Mouse (Mus musculus) pancreas, adult 10 weeks (tissue): Measurements from ENCODE around the gene Maneal. TPM values are rescaled to one million over a fixed set of nuclear protein-coding genes. Genes with fewer than 3 reads are reported as not detected.

Source experiments
- polyA plus RNA-seq: library from polyadenylated mRNA; stranded (reverse); fragments of 350-450 nt; fragmentation: Illumina TruSeq; extraction: RNeasy Lipid Tissue Mini Kit (QIAGEN cat#74804); gene quantifications from one replicate; pipeline ENCODE4 v1.2.3, GENCODE M21; 2015; ENCODE audit warnings: low read depth, low replicate concordance; ENCODE audit not compliant: insufficient read depth

Maneal gene
- polyA plus RNA-seq, result 0.30 TPM

GRCm38 (mm10) chr4:124861283-124862188 lies at the start of gene Maneal:
Maneal (minus strand) TSS chr4:124862171.

DNA sequence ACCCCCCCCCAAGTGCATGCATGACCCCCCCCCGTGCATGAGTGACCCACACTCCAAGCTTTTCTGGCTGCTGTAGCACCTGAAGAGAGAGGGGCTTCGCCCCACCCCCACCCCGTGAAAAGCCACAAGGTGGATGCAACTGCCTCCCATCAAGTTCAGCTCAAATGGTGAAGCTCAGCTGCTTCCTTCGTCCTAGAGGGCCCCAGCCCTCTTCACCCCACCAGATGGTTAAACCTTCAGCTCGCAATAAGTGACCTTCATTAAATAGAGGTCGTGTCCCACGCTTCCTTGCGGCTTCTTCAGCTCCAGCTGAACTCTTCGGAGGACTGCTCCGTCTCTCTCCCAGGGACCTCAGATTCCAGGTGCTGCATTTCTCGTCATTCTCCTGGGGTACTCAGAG lies 18.6 kb upstream of the Maneal start, which contains the start of gene Epha10:
Gene Epha10, plus strand, starts transcription at position 301 of the 400 bp plus-strand sequence.

GRCm38 (mm10) chr4:124850933-124851658 lies 10.9 kb downstream of the Maneal start, which contains the start of gene 1110065P20Rik:
1110065P20Rik (minus strand) TSS chr4:124851196.

GRCm38 (mm10) chr4:124850261-124850913 lies 11.6 kb downstream of the Maneal start, which contains the start of gene Yrdc:
Yrdc (plus strand) TSS chr4:124850679.

Other genes with a start within 250 kb of the Maneal start
- not detected for gene Pou3f1, start 205.4 kb downstream of the Maneal start, polyA plus RNA-seq
- gene Utp11, start 168.6 kb downstream of the Maneal start, polyA plus RNA-seq, result 6.6 TPM
- gene Fhl3, start 161.5 kb downstream of the Maneal start, polyA plus RNA-seq, result 0.83 TPM
- 7.7 TPM for gene Sf3a3, start 147.4 kb downstream of the Maneal start, polyA plus RNA-seq
- gene Inpp5b, start 120.3 kb downstream of the Maneal start, polyA plus RNA-seq, result 16.0 TPM
- 3.5 TPM for gene Mtf1, start 60.1 kb downstream of the Maneal start, polyA plus RNA-seq
- 19.0 TPM for gene Yrdc, start 11.5 kb downstream of the Maneal start, polyA plus RNA-seq
- 17.3 TPM for gene 1110065P20Rik, start 11.0 kb downstream of the Maneal start, polyA plus RNA-seq
- not detected for gene Epha10, start 18.7 kb upstream of the Maneal start, polyA plus RNA-seq
- 4.1 TPM for gene 9930104L06Rik, start 74.9 kb upstream of the Maneal start, polyA plus RNA-seq
- not detected for gene Cdca8, start 77.1 kb upstream of the Maneal start, polyA plus RNA-seq
- gene Rspo1, start 124.3 kb upstream of the Maneal start, polyA plus RNA-seq, result 15.5 TPM
- 20.4 TPM for gene Gnl2, start 154.4 kb upstream of the Maneal start, polyA plus RNA-seq
- gene Dnali1, start 203.5 kb upstream of the Maneal start, polyA plus RNA-seq, result not detected
- gene Snip1, start 204.5 kb upstream of the Maneal start, polyA plus RNA-seq, result 3.8 TPM
- gene Meaf6, start 223.0 kb upstream of the Maneal start, polyA plus RNA-seq, result 5.4 TPM